Mouse (Mus musculus): ENCODE measurements around the gene Ces5a.

- TF ChIP-seq POLR2A (IDR thresholded peaks at IDR 0.05; ENCODE audit: low read depth, low read length) = no peak
- TF ChIP-seq CTCF (conservative IDR thresholded peaks at IDR 0.05; ENCODE audit: insufficient read depth, insufficient read length, low read depth, low read length) = no peak
Observed at GRCm38 (mm10) chr8:93488743-93489142, 46.9 kb downstream of the Ces5a start.

Measured in kidney, adult 2 months (tissue).